Mouse (Mus musculus) limb, embryonic 15.5 days (tissue): ENCODE measurements around the gene Tcf3. TPM values are rescaled to one million over a fixed set of nuclear protein-coding genes. Genes with fewer than 3 reads are reported as not detected.

Experiments
- microRNA-seq: library from miRNA; unstranded; fragments of <30 nt; microRNA quantifications from one replicate; pipeline ENCODE4, GENCODE M21; 2016
- polyA plus RNA-seq: library from polyadenylated mRNA; unstranded; fragments of >200 nt; fragmentation: Nextera tagmentation; extraction: Ambion mirVana; gene quantifications from 2 replicates; pipeline ENCODE4 v1.2.1, GENCODE M21; 2015

Gene Tcf3
- polyA plus RNA-seq, 1 experiment from 2014 or later: 110 TPM

Small RNA genes lying within 50 kb of the gene (microRNA-seq; reads per million reads assigned to microRNA genes)
- not detected for gene Gm22721

Other genes starting within 250 kb of the Tcf3 start
- gene Mum1, start 207.2 kb downstream of the Tcf3 start, polyA plus RNA-seq: 66.1 and 67.6 TPM in 2 replicates
- gene Ndufs7, start 184.5 kb downstream of the Tcf3 start, polyA plus RNA-seq: 301 and 304 TPM in 2 replicates
- 64.4 and 127 TPM in 2 replicates for gene Gamt, start 172.6 kb downstream of the Tcf3 start, polyA plus RNA-seq
- gene Dazap1, start 172.2 kb downstream of the Tcf3 start, polyA plus RNA-seq: 56.8 and 59.7 TPM in 2 replicates
- 842 and 925 TPM in 2 replicates for gene Rps15, start 141.2 kb downstream of the Tcf3 start, polyA plus RNA-seq
- gene Apc2, start 137.7 kb downstream of the Tcf3 start, polyA plus RNA-seq: 1.5 TPM in 2 replicates
- gene 2310011J03Rik, start 113.1 kb downstream of the Tcf3 start, polyA plus RNA-seq: 54.4 and 56.0 TPM in 2 replicates
- gene Pcsk4, start 104.1 kb downstream of the Tcf3 start, polyA plus RNA-seq: 4.3 and 5.0 TPM in 2 replicates
- gene Reep6, start 103.7 kb downstream of the Tcf3 start, polyA plus RNA-seq: 13.8 and 16.1 TPM in 2 replicates
- 11.9 and 13.8 TPM in 2 replicates for gene Adamtsl5, start 85.2 kb downstream of the Tcf3 start, polyA plus RNA-seq
- 0.91 and 0.99 TPM in 2 replicates for gene Plk5, start 77.2 kb downstream of the Tcf3 start, polyA plus RNA-seq
- gene Mex3d, start 46.0 kb downstream of the Tcf3 start, polyA plus RNA-seq: 6.1 and 6.8 TPM in 2 replicates
- 218 and 219 TPM in 2 replicates for gene Mbd3, start 34.1 kb downstream of the Tcf3 start, polyA plus RNA-seq
- 562 and 570 TPM in 2 replicates for gene Uqcr11, start 26.8 kb downstream of the Tcf3 start, polyA plus RNA-seq
- gene Onecut3, start 61.2 kb upstream of the Tcf3 start, polyA plus RNA-seq: not detected in 2 replicates
- gene Atp8b3, start 105.5 kb upstream of the Tcf3 start, polyA plus RNA-seq: 0.08 and 0.15 TPM in 2 replicates
- gene Rexo1, start 127.9 kb upstream of the Tcf3 start, polyA plus RNA-seq: 21.9 and 22.5 TPM in 2 replicates
- 7.9 and 9.9 TPM in 2 replicates for gene Klf16, start 143.7 kb upstream of the Tcf3 start, polyA plus RNA-seq
- 97.0 and 104 TPM in 2 replicates for gene Abhd17a, start 156.7 kb upstream of the Tcf3 start, polyA plus RNA-seq
- 100 and 102 TPM in 2 replicates for gene Scamp4, start 169.2 kb upstream of the Tcf3 start, polyA plus RNA-seq
- 6.4 and 8.0 TPM in 2 replicates for gene Adat3, start 169.2 kb upstream of the Tcf3 start, polyA plus RNA-seq
- gene Gm49322, start 172.4 kb upstream of the Tcf3 start, polyA plus RNA-seq: 4.9 and 5.8 TPM in 2 replicates
- 126 and 148 TPM in 2 replicates for gene Csnk1g2, start 189.2 kb upstream of the Tcf3 start, polyA plus RNA-seq
- 54.7 and 68.2 TPM in 2 replicates for gene Btbd2, start 223.4 kb upstream of the Tcf3 start, polyA plus RNA-seq
- 90.1 and 97.5 TPM in 2 replicates for gene Mknk2, start 244.5 kb upstream of the Tcf3 start, polyA plus RNA-seq